Comparison of ENCODE assay signal across 10 mouse cellular contexts in the genomic region with DNA sequence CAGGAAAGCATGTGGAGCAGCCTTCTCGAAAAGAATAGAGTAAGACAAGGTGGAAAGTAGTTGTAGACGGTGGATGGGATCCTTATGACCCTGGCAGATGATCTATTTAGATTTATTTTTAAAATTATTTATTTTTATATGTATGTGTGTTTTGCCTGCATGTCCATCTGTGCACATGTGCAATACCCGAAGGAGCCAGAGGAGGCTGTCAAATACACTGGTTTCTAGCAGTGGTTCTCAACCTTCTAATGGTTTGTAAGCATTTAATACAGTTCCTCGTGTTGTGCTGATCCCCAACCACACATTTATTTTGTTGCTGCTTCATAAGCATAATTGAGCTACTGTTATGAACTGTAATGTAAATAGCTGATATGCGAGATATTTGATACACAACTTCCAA.
DNase-seq lines count a peak whose midpoint lies in the region; ATAC-seq and TF ChIP-seq lines count a peak whose summit lies in the region.
"Had no signal": no experiment of that assay in that cellular context is flagged by ENCODE, and none has a peak within 500 bp of the region (broad histone marks: within the 10 kb centered on the region; RNA-seq: fewer than 3 reads in every experiment).

No protein-coding gene starts in this region.

- H3K36me3 ChIP-seq in heart, embryonic 11.5 days (ENCODE audit: control insufficient read depth, insufficient read depth, low read length) = no peaks in the 10 kb centered on the region
- H3K36me3 ChIP-seq in lung, embryonic 14.5 days (ENCODE audit: insufficient read depth) = no peaks in the 10 kb centered on the region
- H3K36me3 ChIP-seq: embryonic facial prominence, embryonic 10.5 days; forebrain, embryonic 15.5 days; liver, embryonic 13.5 days had no signal

- no peak overlapping the region for H3K27ac ChIP-seq in heart, embryonic 11.5 days (ENCODE audit: low read depth, low read length)
- H3K27ac ChIP-seq in lung, embryonic 14.5 days (ENCODE audit: low read depth) = no peak overlapping the region
- H3K27ac ChIP-seq: embryonic facial prominence, embryonic 10.5 days; forebrain, embryonic 15.5 days; liver, embryonic 13.5 days had no signal

- no peak overlapping the region for H3K4me2 ChIP-seq in heart, embryonic 11.5 days
- H3K4me2 ChIP-seq in lung, embryonic 14.5 days = no peak overlapping the region
- H3K4me2 ChIP-seq: forebrain, embryonic 15.5 days; liver, embryonic 13.5 days had no signal

- no peaks in the 10 kb centered on the region for H3K9me3 ChIP-seq in heart, embryonic 11.5 days (replicated peaks; ENCODE audit: control insufficient read depth, low read length)
- H3K9me3 ChIP-seq in lung, embryonic 14.5 days (ENCODE audit: low read depth, low read length) = no peaks in the 10 kb centered on the region
- H3K9me3 ChIP-seq: embryonic facial prominence, embryonic 10.5 days; forebrain, embryonic 15.5 days; liver, embryonic 13.5 days had no signal

- H3K4me1 ChIP-seq in heart, embryonic 11.5 days (ENCODE audit: control insufficient read depth, insufficient read depth, low read length) = peaks cover 4% of the 10 kb centered on the region; the same call in 1 of the 2 replicates
- H3K4me1 ChIP-seq in lung, embryonic 14.5 days (ENCODE audit: insufficient read depth) = peaks cover 15% of the 10 kb centered on the region
- H3K4me1 ChIP-seq: liver, embryonic 13.5 days had no signal

- H3K9ac ChIP-seq in heart, embryonic 11.5 days (ENCODE audit: low read depth, low read length) = no peak overlapping the region
- no peak overlapping the region for H3K9ac ChIP-seq in lung, embryonic 14.5 days
- H3K9ac ChIP-seq: forebrain, embryonic 15.5 days; liver, embryonic 13.5 days had no signal

- 77% methylated on average over 5 of the region's 5 CpGs for WGBS in heart, embryonic 11.5 days (ENCODE audit: insufficient replicate concordance)
- WGBS in lung, embryonic 14.5 days = 72% methylated on average over 5 of the region's 5 CpGs

- DNase-seq in heart, postnatal 4 days = peak; percentile 33
- peak; percentile 54 for DNase-seq in lung, embryonic 14.5 days
- DNase-seq in lung, postnatal 25 days (ENCODE audit: low spot score) = no peak
- DNase-seq in NIH3T3 (ENCODE audit: low read depth) = peak; percentile 56
- peak; percentile 47 to 58 for DNase-seq in kidney, postnatal 4 days
- DNase-seq in left cerebral cortex, postnatal 36 days (ENCODE audit: low spot score in 2 of 2) = no peak
- DNase-seq: liver, embryonic 13.5 days had no signal

- H3K4me3 ChIP-seq in heart, embryonic 11.5 days (ENCODE audit: low read depth, low read length) = no peak overlapping the region
- H3K4me3 ChIP-seq in lung, embryonic 14.5 days (ENCODE audit: low read depth, low read length) = no peak overlapping the region
- H3K4me3 ChIP-seq: embryonic facial prominence, embryonic 10.5 days; forebrain, embryonic 15.5 days; liver, embryonic 13.5 days had no signal

- H3K27me3 ChIP-seq in heart, embryonic 11.5 days (ENCODE audit: control insufficient read depth, insufficient read depth, low read length) = no peaks in the 10 kb centered on the region
- H3K27me3 ChIP-seq in lung, embryonic 14.5 days (ENCODE audit: insufficient read depth, low read length) = no peaks in the 10 kb centered on the region
- H3K27me3 ChIP-seq: forebrain, embryonic 15.5 days; liver, embryonic 13.5 days had no signal

- ATAC-seq in heart, embryonic 11.5 days (replicated peaks; ENCODE audit: insufficient number of reproducible peaks, low FRiP score, low TSS enrichment) = no peak
- no peak for ATAC-seq in lung, embryonic 14.5 days (ENCODE audit: insufficient read depth)
- ATAC-seq: forebrain, embryonic 15.5 days had no signal

- peak; percentile 67 for TF ChIP-seq CTCF in lung, embryonic 14.5 days (IDR thresholded peaks at IDR 0.05; ENCODE audit: low read depth)

- intact Hi-C loops in left cerebral cortex, postnatal 36 days (cut with DNase I) = no loop called here

Comparison
In these comparisons a context has a peak if more than half of its experiments do, and no peak if none do; other contexts are left out.
1. DNase-seq: peak in heart, postnatal 4 days (single experiment), lung, embryonic 14.5 days (single experiment), NIH3T3 (single experiment) and kidney, postnatal 4 days (2 of 2); none in lung, postnatal 25 days (single experiment) and left cerebral cortex, postnatal 36 days (0 of 2).